Mouse (Mus musculus) cerebellum, postnatal 14 days (tissue): ENCODE results near the gene Smad6.
A peak's percentile ranks its signal among the peaks of the same experiment; 100 is the strongest.

ENCODE experiments used
- DNase-seq, 2 experiments: peaks; one replicate each; pipeline ENCODE4 v3.0.0; 2021; ENCODE audit warnings: mixed read lengths in 2 of 2

Smad6 gene

DNA sequence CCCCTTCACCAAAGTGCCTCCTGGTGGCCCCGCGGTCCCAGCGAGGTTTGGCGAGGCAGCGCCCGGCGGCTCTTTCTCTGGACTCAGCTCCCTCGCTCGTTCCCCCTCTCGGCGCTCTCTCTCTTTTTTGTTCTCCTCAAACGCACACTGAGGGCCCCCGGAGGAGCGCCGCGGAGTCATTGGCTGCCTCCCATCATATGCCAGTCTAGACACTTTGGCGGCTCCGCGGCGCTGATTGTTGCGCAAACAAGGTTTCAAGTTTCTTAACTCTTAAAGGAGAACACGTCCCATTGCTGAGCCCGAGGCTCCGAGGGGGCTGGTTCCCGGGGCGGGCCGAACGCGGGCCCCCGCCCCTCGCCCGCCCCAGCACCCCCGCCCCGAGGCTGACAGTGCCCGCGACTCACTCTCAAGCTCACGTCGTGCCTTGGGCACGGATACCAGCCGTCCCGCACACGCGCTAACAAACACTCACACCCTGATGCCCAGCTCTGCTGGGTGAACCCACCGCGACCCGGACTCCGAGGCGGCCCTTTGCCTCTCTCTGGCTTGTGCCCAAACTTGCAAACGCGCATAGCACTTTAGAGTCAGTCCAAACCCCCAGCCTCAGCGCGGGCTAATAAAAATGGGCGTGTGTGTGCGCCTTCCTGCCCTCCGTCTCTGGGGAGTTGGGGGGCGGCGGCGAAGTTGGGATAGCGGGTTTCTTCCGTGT lies at the start of gene Smad6:
Smad6 (minus strand) TSS at position 207 of the 709 bp plus-strand sequence.
- DNase-seq: peak; percentile 35 to 46

- DNase-seq: no peak
Observed at GRCm38 (mm10) chr9:64070674-64071073, 48.8 kb upstream of the Smad6 start.

DNA sequence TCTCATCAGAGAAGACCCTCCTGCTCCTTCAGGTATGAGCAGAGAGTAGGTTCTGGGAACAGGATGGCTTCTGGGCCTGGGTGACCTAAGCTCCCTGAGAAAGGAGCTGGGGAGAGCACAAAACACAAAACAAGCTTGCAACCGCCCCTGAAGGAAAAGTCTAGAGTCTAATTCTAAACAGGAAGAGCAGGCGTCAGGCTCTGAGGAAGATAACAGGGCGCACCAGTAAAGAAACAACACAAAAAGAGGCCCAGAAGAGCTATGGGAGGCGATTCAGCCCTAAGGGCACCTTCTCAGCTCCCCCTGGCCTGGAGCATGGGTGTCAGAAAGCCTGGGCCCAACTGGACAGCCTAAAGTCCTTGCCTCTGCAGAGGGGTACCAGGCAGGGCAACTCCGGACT lies 47.3 kb upstream of the Smad6 start:
- no peak for DNase-seq

- DNase-seq: no peak
Observed at GRCm38 (mm10) chr9:64068571-64068970, 46.7 kb upstream of the Smad6 start.

- DNase-seq: no peak
Observed at GRCm38 (mm10) chr9:64067787-64068186, 45.9 kb upstream of the Smad6 start.

DNA sequence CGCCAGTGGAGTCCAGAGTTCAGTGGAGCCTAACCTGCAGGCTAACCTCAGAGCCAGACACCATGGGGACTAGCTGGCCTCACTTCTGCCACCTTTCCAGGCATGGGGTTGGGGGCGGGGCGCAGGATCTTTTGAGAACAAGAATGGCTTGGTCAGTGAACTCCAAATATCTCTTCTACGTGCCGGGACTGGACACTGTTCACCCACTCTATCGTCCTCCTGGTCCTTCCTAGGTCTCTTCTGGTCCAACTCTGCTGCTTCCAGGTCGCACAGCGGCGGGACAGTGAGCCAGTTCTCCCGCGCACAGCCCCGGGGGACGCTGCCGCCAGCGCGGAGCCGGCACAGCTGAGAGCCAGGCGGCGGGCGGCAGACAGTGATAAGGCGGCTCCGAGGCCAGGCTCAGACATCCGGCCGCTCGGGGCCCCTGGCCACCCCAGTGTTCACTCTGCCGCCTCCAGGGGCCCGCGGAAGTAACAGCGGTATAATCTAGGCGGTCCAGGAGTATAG lies 38.2 kb upstream of the Smad6 start:
- DNase-seq: peak in 1 of 2 experiments; percentile 2

GRCm38 (mm10) chr9:64057903-64058650 lies 36.2 kb upstream of the Smad6 start:
- DNase-seq: no peak

DNA sequence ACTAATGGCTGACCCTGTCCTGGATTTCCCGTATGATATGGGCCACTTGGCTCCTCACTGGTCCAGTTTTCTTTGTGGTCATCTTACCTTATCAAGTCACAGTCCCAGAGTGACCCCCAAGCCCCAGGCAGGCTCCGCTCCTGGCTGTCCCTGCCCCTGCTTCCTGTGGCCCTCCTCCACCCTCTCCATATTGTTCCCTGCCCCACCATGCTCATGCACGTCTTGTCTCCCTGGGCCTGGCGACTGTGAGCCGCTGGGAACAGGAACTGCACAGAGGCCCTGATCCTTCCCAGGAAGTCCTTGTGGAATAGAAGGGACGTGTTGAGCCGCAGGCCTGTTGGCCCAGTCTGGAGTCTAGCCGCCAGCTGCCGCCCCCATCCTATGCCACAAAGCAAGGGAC lies 33.3 kb upstream of the Smad6 start:
- no peak for DNase-seq

GRCm38 (mm10) chr9:64053786-64054185 lies 31.9 kb upstream of the Smad6 start:
- DNase-seq: no peak

- no peak for DNase-seq
Observed at GRCm38 (mm10) chr9:64051241-64051640, 29.4 kb upstream of the Smad6 start.

- peak in 1 of 2 experiments; percentile 1 for DNase-seq
Observed at GRCm38 (mm10) chr9:64050513-64051065, 28.7 kb upstream of the Smad6 start.

DNA sequence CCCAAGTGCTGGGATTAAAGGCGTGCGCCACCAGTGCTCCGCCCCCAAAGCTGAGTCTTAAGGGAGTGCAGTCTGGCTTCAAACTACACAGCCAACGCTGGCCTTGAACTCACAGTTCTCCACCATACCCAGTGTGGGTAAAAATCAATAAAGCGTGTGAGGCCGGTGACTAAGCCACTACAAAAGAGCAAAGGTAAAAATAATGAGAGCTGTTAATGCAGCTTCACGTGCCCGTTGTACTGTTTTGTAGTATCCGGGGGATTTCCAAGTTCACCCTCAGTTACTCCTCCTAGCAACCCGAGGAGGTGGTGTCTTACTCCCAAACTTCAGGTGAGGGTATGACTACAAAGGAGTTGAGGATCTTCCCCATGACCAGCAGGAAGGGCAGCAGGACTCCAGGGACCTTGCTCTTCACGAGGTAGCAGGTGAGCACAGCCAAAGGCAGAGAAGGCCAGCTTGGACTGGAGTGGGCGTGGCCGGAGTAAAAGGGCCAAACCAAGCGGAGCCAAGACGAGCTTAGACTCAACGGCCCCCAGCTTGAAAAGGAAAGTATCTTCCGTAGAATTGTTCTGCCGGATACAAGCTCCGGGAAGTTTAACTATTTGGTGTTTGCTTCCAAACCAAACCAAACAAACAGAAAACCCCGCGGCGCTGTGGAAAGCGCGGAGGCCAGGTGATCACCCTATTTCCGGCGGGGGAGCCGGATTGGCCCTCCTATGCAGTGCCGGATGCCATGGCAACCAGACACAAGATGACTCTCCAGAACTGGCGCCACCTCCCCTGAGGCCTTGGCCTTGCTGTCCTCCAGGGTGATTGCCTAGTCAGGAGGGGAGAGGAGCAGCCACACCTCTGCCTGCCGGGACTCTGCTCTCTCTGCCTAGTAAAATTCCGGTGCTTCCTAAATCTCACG lies 27.9 kb upstream of the Smad6 start:
- peak; percentile 53 to 56 for DNase-seq

- peak; percentile 5 to 12 for DNase-seq
Observed at GRCm38 (mm10) chr9:64045117-64045890, 23.4 kb upstream of the Smad6 start.

DNA sequence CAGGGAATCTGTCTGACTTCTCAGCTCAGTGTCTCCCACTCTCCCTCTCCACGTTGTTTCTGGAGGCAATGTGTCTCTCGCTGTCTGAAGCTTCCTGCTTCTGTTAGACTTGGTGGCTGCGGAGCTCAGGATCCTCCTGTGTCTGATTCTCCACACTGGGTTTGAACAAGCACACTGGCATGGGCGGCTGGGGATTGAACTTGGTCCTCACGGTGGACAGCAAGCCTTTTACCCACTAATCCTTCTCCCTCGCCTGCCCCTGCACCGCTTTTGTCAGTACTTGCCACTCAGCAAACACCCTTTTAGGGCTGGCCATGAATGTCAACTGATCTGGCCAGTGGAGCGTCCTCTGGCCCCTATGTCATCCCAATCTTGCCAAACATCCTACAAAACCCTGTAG lies 22.5 kb upstream of the Smad6 start:
- DNase-seq: no peak

- DNase-seq: no peak
Observed at GRCm38 (mm10) chr9:64042911-64043310, 21.1 kb upstream of the Smad6 start.

DNA sequence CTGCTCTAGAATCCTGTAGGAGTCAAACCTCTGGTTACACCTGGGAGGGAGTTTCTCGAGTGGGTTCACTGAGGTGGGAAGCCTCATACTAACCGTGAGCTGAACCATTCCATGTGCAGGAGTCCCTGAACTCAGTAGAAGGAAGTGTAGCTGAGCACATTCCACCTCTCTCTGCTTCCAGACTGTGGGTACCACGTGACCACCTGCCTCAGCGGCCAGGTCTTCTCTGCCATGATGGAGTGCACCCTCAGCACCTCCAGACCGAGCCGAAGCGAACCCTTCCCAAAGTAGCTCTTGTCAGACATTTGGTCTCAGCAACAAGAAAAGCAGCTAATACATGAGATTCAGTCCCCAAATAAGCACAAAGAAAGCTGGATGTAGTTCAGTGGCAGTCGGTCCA lies 20.4 kb upstream of the Smad6 start:
- no peak for DNase-seq

DNA sequence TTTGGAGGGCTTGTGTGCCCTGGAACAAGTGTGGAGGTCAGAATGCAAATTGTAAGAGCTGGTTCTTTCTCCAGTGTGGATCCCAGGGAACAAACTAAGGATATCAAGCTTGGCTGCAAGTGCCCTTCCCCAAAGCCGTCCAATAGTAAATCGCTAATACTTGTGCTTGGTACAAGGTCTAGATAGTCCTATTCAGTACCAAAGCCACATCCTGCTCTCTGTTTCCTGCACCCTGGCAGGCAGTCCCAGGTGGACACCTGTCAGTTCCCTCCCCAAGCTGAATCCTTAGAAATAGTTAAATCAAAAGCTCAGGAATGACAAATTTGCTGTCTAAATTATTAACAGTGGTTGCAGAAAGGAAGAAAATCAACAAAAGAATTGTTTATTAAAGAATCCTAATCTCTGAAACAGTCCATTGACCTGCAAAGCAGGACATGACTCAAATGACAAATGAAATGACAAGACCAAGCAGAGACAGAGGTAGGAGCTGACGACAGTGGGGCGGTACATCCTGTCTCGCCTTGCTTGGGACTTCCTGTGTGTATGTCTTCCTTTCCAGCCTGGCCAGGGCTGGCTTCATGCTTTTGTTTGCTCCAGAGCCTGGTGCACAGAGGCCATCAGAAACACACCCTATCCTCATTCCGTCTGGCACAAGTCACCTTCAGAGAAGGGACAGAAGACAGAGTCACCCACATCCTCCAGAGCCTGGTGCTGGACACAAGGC lies 8.2 kb upstream of the Smad6 start:
- no peak for DNase-seq

- peak; percentile 62 to 69 for DNase-seq
Observed at GRCm38 (mm10) chr9:64025565-64025964, 3.7 kb upstream of the Smad6 start.

DNA sequence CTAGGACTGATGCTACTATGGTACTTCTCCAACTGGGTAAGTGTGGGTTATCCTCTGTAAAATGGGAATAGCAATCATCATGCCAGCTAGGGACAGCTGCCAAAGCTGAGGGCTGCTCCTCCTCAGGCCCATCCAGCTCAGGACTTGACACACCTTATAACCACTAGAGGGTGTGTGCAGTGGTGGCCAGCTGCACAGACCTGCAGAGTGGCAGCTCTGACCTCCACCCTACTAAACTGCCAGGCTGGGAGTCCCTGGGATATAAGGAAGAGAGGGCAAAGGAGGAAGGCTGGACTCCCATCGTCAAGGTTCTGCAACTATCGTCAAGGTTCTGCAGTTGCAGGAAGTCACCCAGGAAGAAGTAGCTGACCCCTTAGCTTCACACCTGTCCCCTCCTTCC lies 3.1 kb upstream of the Smad6 start:
- no peak for DNase-seq

- DNase-seq: peak; percentile 65 to 78
Observed at GRCm38 (mm10) chr9:64022562-64023366, 905 bp upstream of the Smad6 start.
